Mouse (Mus musculus) telencephalon, adult 2 months (tissue): ENCODE data around the gene Gsdme.

Source experiments
- DNase-seq: peaks from one replicate; pipeline ENCODE4 v3.0.0-alpha.2; 2011; ENCODE audit warnings: low read depth, low spot score

Gene Gsdme

GRCm38 (mm10) chr6:50187955-50188354, 75.7 kb downstream of the Gsdme start:
- DNase-seq = no peak

GRCm38 (mm10) chr6:50180189-50180588, 83.5 kb downstream of the Gsdme start:
- no peak for DNase-seq

GRCm38 (mm10) chr6:50175736-50176135, 87.9 kb downstream of the Gsdme start:
- DNase-seq = no peak

DNA sequence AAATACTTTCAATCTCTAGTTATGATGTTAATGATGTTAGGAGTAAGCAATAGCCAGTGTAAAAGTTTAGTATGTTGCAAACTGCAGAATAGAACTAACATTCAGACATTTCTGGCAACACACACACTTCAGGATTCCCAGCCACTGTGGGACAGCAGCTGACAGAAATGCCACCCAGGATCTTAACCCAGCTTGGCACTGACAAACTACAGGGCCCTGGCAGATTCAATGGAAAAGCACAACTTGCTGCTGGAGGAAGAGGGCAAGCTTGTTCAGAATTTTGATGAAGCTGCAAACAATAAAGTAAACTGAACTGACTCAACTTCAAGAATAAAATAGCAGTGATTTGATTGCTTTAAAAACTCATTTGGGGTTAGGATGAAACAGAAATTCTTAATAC, 93.9 kb downstream of the Gsdme start:
- no peak for DNase-seq

DNA sequence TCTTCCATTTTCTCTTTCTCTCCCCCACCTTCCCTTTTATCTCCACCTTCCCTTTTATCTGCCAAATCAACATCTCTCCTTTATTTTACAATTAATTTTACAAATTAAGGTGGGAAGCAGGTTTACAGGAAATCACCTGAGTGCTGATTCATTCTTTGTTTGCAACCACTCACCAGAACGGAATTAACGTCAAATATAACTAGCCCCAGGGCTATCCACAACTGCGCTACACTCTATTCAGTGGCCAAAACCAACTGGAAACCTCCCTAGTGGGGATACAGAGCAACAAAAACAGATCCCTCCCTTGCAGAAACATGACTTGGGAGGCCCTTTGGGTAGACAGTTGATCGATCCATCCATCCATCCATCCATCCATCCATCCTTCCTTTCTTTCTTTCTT, 94.8 kb downstream of the Gsdme start:
- DNase-seq = no peak

DNA sequence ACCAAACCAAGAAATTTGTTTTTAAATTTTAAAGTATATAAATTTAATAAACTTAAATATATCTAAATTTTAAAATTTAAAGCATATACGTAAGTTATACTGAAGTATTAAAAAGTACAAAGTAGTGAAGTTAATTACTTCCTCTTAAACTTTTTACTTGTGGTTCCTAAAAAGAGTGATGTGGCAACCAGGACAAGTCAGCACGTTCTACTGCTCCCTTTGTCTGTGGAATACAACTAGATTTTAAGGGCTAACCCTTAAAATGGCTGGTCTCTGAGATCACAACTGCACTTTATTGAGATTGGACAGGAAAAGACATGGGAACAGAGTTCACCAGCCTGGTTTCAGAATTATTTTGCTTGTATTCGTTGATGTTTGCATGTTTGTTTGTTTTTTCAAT, 100.6 kb downstream of the Gsdme start:
- no peak for DNase-seq

DNA sequence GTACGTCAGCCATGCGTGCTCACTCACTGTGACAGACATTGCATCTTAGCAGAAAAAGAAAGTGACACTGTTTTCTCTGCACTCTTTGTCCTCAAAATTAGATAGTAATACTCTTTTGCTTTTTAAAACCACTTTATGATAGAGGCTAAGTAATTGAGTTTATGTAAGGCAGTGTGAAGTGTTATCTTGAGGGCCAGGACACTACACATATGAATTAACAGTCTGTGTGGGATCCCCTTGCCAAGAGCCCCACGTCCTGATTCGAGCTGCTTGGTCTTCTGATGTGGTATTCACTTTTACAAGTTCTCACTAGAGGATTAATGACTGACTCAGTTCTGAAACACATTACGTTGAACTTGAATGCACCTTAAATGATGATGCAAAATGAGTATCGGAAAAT, 103.8 kb downstream of the Gsdme start:
- no peak for DNase-seq

- no peak for DNase-seq
These were observed 114.3 kb downstream of the Gsdme start for GRCm38 (mm10) chr6:50149378-50149777.

DNA sequence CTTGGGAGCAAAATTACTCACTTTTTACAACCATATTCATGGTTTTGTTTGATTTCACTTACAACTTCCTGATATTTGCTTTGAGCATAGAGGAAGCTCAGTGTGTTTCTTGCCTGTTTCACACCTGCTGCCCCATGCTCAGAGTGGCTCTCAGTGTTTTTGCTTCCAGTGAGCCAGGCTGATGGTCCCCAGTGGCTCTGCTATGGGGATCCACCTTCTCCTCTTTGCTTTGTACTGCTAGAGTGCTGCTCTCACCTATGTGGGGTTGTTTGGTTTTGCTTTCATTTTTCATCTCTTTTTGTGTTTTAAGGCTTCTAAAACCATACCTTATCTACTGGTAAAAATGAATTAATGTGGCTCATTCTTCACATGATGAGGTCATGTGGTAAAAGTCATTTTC, 117.5 kb downstream of the Gsdme start:
- DNase-seq = no peak

DNA sequence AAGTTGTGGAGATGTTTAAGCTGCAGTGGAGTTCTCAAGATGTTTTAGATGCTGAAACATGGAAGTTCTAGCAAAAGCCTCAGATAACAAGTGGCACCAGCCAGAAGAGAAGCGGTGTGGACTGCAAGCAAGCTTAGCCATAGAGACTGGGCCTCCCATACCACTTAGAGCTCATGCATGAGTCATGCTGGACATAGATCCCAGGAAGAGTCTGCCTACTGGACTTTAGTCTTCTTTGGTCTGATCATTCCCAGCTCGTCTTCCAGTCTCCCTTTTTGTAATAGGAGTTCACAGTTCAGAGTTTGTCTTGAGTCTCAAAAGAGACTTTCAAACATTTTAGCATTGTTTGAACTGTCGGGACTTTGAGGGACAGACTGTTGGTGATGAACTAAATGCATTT, 124.1 kb downstream of the Gsdme start:
- DNase-seq = no peak
